Mouse (Mus musculus): Measurements from ENCODE around the gene Nfib. TPM values are rescaled to one million over a fixed set of nuclear protein-coding genes. Genes with fewer than 3 reads are reported as not detected.

Gene Nfib
- polyA plus RNA-seq, 2 experiments: 1.7 to 2.6 TPM

- H3K9ac ChIP-seq (replicated peaks): no peak overlapping the region
- no peaks in the 10 kb centered on the region for H3K27me3 ChIP-seq (ENCODE audit: control insufficient read depth, insufficient read depth, low read length)
- TF ChIP-seq EP300 (IDR thresholded peaks at IDR 0.05; ENCODE audit: low read depth) (no peak), CTCF (IDR thresholded peaks at IDR 0.05; ENCODE audit: low read depth) (no peak)
- no peak overlapping the region for H3K4me2 ChIP-seq (ENCODE audit: low read depth)
- DNase-seq (ENCODE audit: low read depth in 3 of 3, low spot score in 3 of 3) (no peak), ATAC-seq (ENCODE audit: insufficient read depth) (no peak)
- H3K36me3 ChIP-seq (replicated peaks; ENCODE audit: control insufficient read depth, insufficient read depth, low read depth): no peaks in the 10 kb centered on the region
- H3K4me3 ChIP-seq (ENCODE audit: insufficient read depth in 1 of 2, low read depth in 2 of 2, low read length in 2 of 2): no peak overlapping the region
- no peaks in the 10 kb centered on the region for H3K9me3 ChIP-seq (ENCODE audit: control insufficient read depth, low read length)
- WGBS (ENCODE audit: insufficient replicate concordance): 44% methylated on average over 10 of the region's 10 CpGs
- H3K27ac ChIP-seq: no peak overlapping the region
- no peaks in the 10 kb centered on the region; a peak in 1 of 4 replicates for H3K4me1 ChIP-seq (replicated peaks; ENCODE audit: control insufficient read depth in 2 of 2, insufficient read depth in 2 of 2, low read length in 1 of 2)
Measured at GRCm38 (mm10) chr4:82593681-82594666, 111.6 kb downstream of the Nfib start.

GRCm38 (mm10) chr4:82592086-82593030 lies 113.2 kb downstream of the Nfib start:
- H3K9ac ChIP-seq (replicated peaks): no peak overlapping the region
- H3K27me3 ChIP-seq (ENCODE audit: control insufficient read depth, insufficient read depth, low read length): no peaks in the 10 kb centered on the region
- WGBS (ENCODE audit: insufficient replicate concordance): 43% methylated on average over 7 of the region's 7 CpGs
- ATAC-seq (ENCODE audit: insufficient read depth) (no peak), DNase-seq (ENCODE audit: low read depth in 3 of 3, low spot score in 3 of 3) (no peak)
- no peaks in the 10 kb centered on the region for H3K36me3 ChIP-seq (replicated peaks; ENCODE audit: control insufficient read depth, insufficient read depth, low read depth)
- H3K4me1 ChIP-seq (replicated peaks; ENCODE audit: control insufficient read depth in 2 of 2, insufficient read depth in 2 of 2, low read length in 1 of 2): no peaks in the 10 kb centered on the region; a peak in 1 of 4 replicates
- no peaks in the 10 kb centered on the region for H3K9me3 ChIP-seq (ENCODE audit: control insufficient read depth, low read length)
- no peak for TF ChIP-seq CTCF (IDR thresholded peaks at IDR 0.05; ENCODE audit: low read depth)
- TF ChIP-seq EP300 (IDR thresholded peaks at IDR 0.05; ENCODE audit: low read depth): no peak
- no peak overlapping the region for H3K4me3 ChIP-seq (ENCODE audit: insufficient read depth in 1 of 2, low read depth in 2 of 2, low read length in 2 of 2)
- H3K4me2 ChIP-seq (ENCODE audit: low read depth): no peak overlapping the region
- no peak overlapping the region for H3K27ac ChIP-seq

GRCm38 (mm10) chr4:82589345-82589890 lies 116.1 kb downstream of the Nfib start:
- no peak for TF ChIP-seq EP300 (IDR thresholded peaks at IDR 0.05; ENCODE audit: low read depth)
- peak; percentile 29 for TF ChIP-seq CTCF (IDR thresholded peaks at IDR 0.05; ENCODE audit: low read depth)

GRCm38 (mm10) chr4:82588718-82589117 lies 116.8 kb downstream of the Nfib start:
- Histone ChIP-seq H3K4me3 (ENCODE audit: insufficient read depth in 1 of 2, low read depth in 2 of 2, low read length in 2 of 2) (no peak overlapping the region), H3K4me1 (replicated peaks; ENCODE audit: control insufficient read depth in 2 of 2, insufficient read depth in 2 of 2, low read length in 1 of 2) (no peaks in the 10 kb centered on the region; a peak in 1 of 4 replicates), H3K27me3 (ENCODE audit: control insufficient read depth, insufficient read depth, low read length) (no peaks in the 10 kb centered on the region), H3K4me2 (ENCODE audit: low read depth) (no peak overlapping the region), H3K9me3 (ENCODE audit: control insufficient read depth, low read length) (no peaks in the 10 kb centered on the region), H3K36me3 (replicated peaks; ENCODE audit: control insufficient read depth, insufficient read depth, low read depth) (no peaks in the 10 kb centered on the region), H3K27ac (no peak overlapping the region), H3K9ac (replicated peaks) (no peak overlapping the region)
- DNase-seq (ENCODE audit: low read depth in 3 of 3, low spot score in 3 of 3) (no peak), ATAC-seq (ENCODE audit: insufficient read depth) (no peak)
- 66% methylated on average over 5 of the region's 5 CpGs for WGBS (ENCODE audit: insufficient replicate concordance)
- TF ChIP-seq CTCF (IDR thresholded peaks at IDR 0.05; ENCODE audit: low read depth): no peak
- TF ChIP-seq EP300 (IDR thresholded peaks at IDR 0.05; ENCODE audit: low read depth): no peak

More at GRCm38 (mm10) chr4:82589345-82589890, 116.1 kb downstream of the Nfib start:
- no peak for DNase-seq (ENCODE audit: low read depth in 3 of 3, low spot score in 3 of 3)
- Histone ChIP-seq H3K4me2 (ENCODE audit: low read depth) (no peak overlapping the region), H3K4me1 (replicated peaks; ENCODE audit: control insufficient read depth in 2 of 2, insufficient read depth in 2 of 2, low read length in 1 of 2) (no peaks in the 10 kb centered on the region; a peak in 1 of 4 replicates), H3K4me3 (ENCODE audit: insufficient read depth in 1 of 2, low read depth in 2 of 2, low read length in 2 of 2) (no peak overlapping the region), H3K27me3 (ENCODE audit: control insufficient read depth, insufficient read depth, low read length) (no peaks in the 10 kb centered on the region), H3K27ac (no peak overlapping the region), H3K9me3 (ENCODE audit: control insufficient read depth, low read length) (no peaks in the 10 kb centered on the region), H3K36me3 (replicated peaks; ENCODE audit: control insufficient read depth, insufficient read depth, low read depth) (no peaks in the 10 kb centered on the region), H3K9ac (replicated peaks) (no peak overlapping the region)
- ATAC-seq (ENCODE audit: insufficient read depth): no peak
- WGBS (ENCODE audit: insufficient replicate concordance): 31% methylated on average over 4 of the region's 4 CpGs

Measured in liver, embryonic 14.5 days (tissue).